Mouse (Mus musculus) limb, embryonic 15.5 days (tissue): Measurements from ENCODE around the gene Btbd19. TPM values are rescaled to one million over a fixed set of nuclear protein-coding genes. Genes with fewer than 3 reads are reported as not detected.

Experiments used
- ATAC-seq: fragments of 200-750 bp; cut with Nextera tagmentation; 2 replicates; pipeline ENCODE4 v1.8.0; 2017; ENCODE audit warnings: low read depth, moderate TSS enrichment; ENCODE audit not compliant: insufficient number of reproducible peaks, low FRiP score, low TSS enrichment
- H3K27ac ChIP-seq: fragments of 300-500 bp; sonication (generic); 2 replicates; pipeline ENCODE4 v1.5.1; 2015; ENCODE audit warnings: moderate library complexity, mild to moderate bottlenecking, inconsistent platforms
- H3K27me3 ChIP-seq: fragments of 300-500 bp; sonication (generic); 2 replicates; pipeline ENCODE4 v1.6.1; 2015; ENCODE audit warnings: inconsistent platforms
- H3K36me3 ChIP-seq: fragments of 300-500 bp; sonication (generic); 2 replicates; pipeline ENCODE4 v1.6.1; 2015; ENCODE audit warnings: inconsistent platforms
- H3K4me1 ChIP-seq: fragments of 300-500 bp; sonication (generic); 2 replicates; pipeline ENCODE4 v1.6.1; 2015; ENCODE audit warnings: inconsistent platforms
- H3K4me2 ChIP-seq: fragments of 300-500 bp; sonication (generic); 2 replicates; pipeline ENCODE4 v1.6.1; 2015; ENCODE audit warnings: mild to moderate bottlenecking, inconsistent platforms
- H3K4me3 ChIP-seq: fragments of 300-500 bp; sonication (generic); 2 replicates; pipeline ENCODE4 v1.5.1; 2015; ENCODE audit warnings: mild to moderate bottlenecking, inconsistent platforms
- H3K9ac ChIP-seq: fragments of 300-500 bp; sonication (generic); 2 replicates; pipeline ENCODE4 v1.6.1; 2015; ENCODE audit warnings: inconsistent platforms
- H3K9me3 ChIP-seq: fragments of 300-500 bp; sonication (generic); 2 replicates; pipeline ENCODE4 v1.6.1; 2016; ENCODE audit warnings: inconsistent platforms
- WGBS: fragments of 180-500 bp; shearing (Covaris S2); methylation state at CpG from one replicate; pipeline ENCODE4 v1.1.7; 2015; 5-methylcytosine and 5-hydroxymethylcytosine counted together
- polyA plus RNA-seq: library from polyadenylated mRNA; unstranded; fragments of >200 nt; fragmentation: Nextera tagmentation; extraction: Ambion mirVana; gene quantifications from 2 replicates; pipeline ENCODE4 v1.2.1, GENCODE M21; 2015

The Btbd19 gene
- polyA plus RNA-seq, 1 experiment from 2014 or later: 10.3 TPM

GRCm38 (mm10) chr4:117123546-117124217, 1.8 kb downstream of the Btbd19 start:
- Histone ChIP-seq H3K9me3 (no peaks in the 10 kb centered on the region), H3K4me1 (peaks cover 45% of the 10 kb centered on the region), H3K4me2 (no peak overlapping the region), H3K36me3 (peaks cover 8% of the 10 kb centered on the region), H3K4me3 (no peak overlapping the region), H3K27me3 (no peaks in the 10 kb centered on the region), H3K27ac (no peak overlapping the region), H3K9ac (no peak overlapping the region)
- WGBS: 76% methylated on average over 7 of the region's 9 CpGs
- no peak for ATAC-seq

- no peak for ATAC-seq
- no peak overlapping the region for H3K4me3 ChIP-seq
- H3K27me3 ChIP-seq: no peaks in the 10 kb centered on the region
- no peak overlapping the region for H3K9ac ChIP-seq
- no peaks in the 10 kb centered on the region for H3K36me3 ChIP-seq
- H3K4me2 ChIP-seq: no peak overlapping the region
- 69% methylated on average over 4 of the region's 4 CpGs for WGBS
- H3K4me1 ChIP-seq: peaks cover 45% of the 10 kb centered on the region
- H3K27ac ChIP-seq: no peak overlapping the region
- no peaks in the 10 kb centered on the region for H3K9me3 ChIP-seq
Measured at GRCm38 (mm10) chr4:117122209-117122608, 3.3 kb downstream of the Btbd19 start.

- Histone ChIP-seq H3K27ac (peak overlapping the region; percentile 89), H3K4me3 (peak overlapping the region; percentile 73), H3K9me3 (no peaks in the 10 kb centered on the region), H3K9ac (peak overlapping the region; percentile 62), H3K4me1 (peaks cover 34% of the 10 kb centered on the region), H3K36me3 (no peaks in the 10 kb centered on the region), H3K4me2 (peak overlapping the region; percentile 100), H3K27me3 (no peaks in the 10 kb centered on the region)
- WGBS: under 1% methylated on average over 69 of the region's 69 CpGs
- peak; percentile 85 for ATAC-seq
Measured at GRCm38 (mm10) chr4:117120445-117121414, 4.8 kb downstream of the Btbd19 start.

- peak overlapping the region; percentile 89 for H3K27ac ChIP-seq
- H3K9ac ChIP-seq: peak overlapping the region; percentile 57
- no peaks in the 10 kb centered on the region for H3K27me3 ChIP-seq
- WGBS: 6% methylated on average over 10 of the region's 10 CpGs
- peaks cover 27% of the 10 kb centered on the region for H3K4me1 ChIP-seq
- H3K36me3 ChIP-seq: peaks cover under 1% of the 10 kb centered on the region; the same call in 1 of the 2 replicates
- peak overlapping the region; percentile 73 for H3K4me3 ChIP-seq
- peak overlapping the region; percentile 100 for H3K4me2 ChIP-seq
- H3K9me3 ChIP-seq: no peaks in the 10 kb centered on the region
- ATAC-seq: no peak
Measured at GRCm38 (mm10) chr4:117120052-117120444, 5.5 kb downstream of the Btbd19 start.

GRCm38 (mm10) chr4:117119636-117120035, 5.9 kb downstream of the Btbd19 start:
- H3K4me2 ChIP-seq: peak overlapping the region; percentile 100
- H3K4me3 ChIP-seq: peak overlapping the region; percentile 73
- peak overlapping the region; percentile 89 for H3K27ac ChIP-seq
- WGBS: 68% methylated on average over 5 of the region's 5 CpGs
- no peaks in the 10 kb centered on the region for H3K27me3 ChIP-seq
- H3K9ac ChIP-seq: peak overlapping the region; percentile 57
- H3K36me3 ChIP-seq: peaks cover 5% of the 10 kb centered on the region; the same call in 1 of the 2 replicates
- H3K9me3 ChIP-seq: no peaks in the 10 kb centered on the region
- peaks cover 23% of the 10 kb centered on the region for H3K4me1 ChIP-seq
- no peak for ATAC-seq

GRCm38 (mm10) chr4:117117931-117118330, 7.6 kb downstream of the Btbd19 start:
- no peak for ATAC-seq
- H3K9me3 ChIP-seq: no peaks in the 10 kb centered on the region
- H3K9ac ChIP-seq: no peak overlapping the region
- H3K27ac ChIP-seq: no peak overlapping the region
- H3K27me3 ChIP-seq: no peaks in the 10 kb centered on the region
- peaks cover 15% of the 10 kb centered on the region for H3K4me1 ChIP-seq
- H3K36me3 ChIP-seq: peaks cover 11% of the 10 kb centered on the region; the same call in 1 of the 2 replicates
- 88% methylated on average over 7 of the region's 7 CpGs for WGBS
- no peak overlapping the region for H3K4me3 ChIP-seq
- no peak overlapping the region for H3K4me2 ChIP-seq

GRCm38 (mm10) chr4:117115592-117115991, 9.9 kb downstream of the Btbd19 start:
- no peak for ATAC-seq

GRCm38 (mm10) chr4:117113237-117113636, 12.3 kb downstream of the Btbd19 start:
- H3K4me2 ChIP-seq: no peak overlapping the region

More at GRCm38 (mm10) chr4:117115592-117115991, 9.9 kb downstream of the Btbd19 start:
- no peak overlapping the region for H3K9ac ChIP-seq
- H3K4me1 ChIP-seq: peaks cover 5% of the 10 kb centered on the region
- no peak overlapping the region for H3K4me2 ChIP-seq
- H3K4me3 ChIP-seq: no peak overlapping the region
- H3K27me3 ChIP-seq: no peaks in the 10 kb centered on the region
- no peaks in the 10 kb centered on the region for H3K9me3 ChIP-seq
- H3K36me3 ChIP-seq: peaks cover 29% of the 10 kb centered on the region
- no peak overlapping the region for H3K27ac ChIP-seq
- 72% methylated on average over 5 of the region's 5 CpGs for WGBS

GRCm38 (mm10) chr4:117110985-117111384, 14.5 kb downstream of the Btbd19 start:
- Histone ChIP-seq H3K4me1 (no peaks in the 10 kb centered on the region), H3K9me3 (no peaks in the 10 kb centered on the region), H3K27me3 (no peaks in the 10 kb centered on the region), H3K9ac (no peak overlapping the region), H3K4me3 (no peak overlapping the region), H3K4me2 (no peak overlapping the region), H3K27ac (no peak overlapping the region), H3K36me3 (peaks cover 63% of the 10 kb centered on the region)
- ATAC-seq: no peak
- WGBS: 90% methylated on average over 11 of the region's 11 CpGs

More at GRCm38 (mm10) chr4:117113237-117113636, 12.3 kb downstream of the Btbd19 start:
- ATAC-seq: no peak
- Histone ChIP-seq H3K27ac (no peak overlapping the region), H3K9me3 (no peaks in the 10 kb centered on the region), H3K4me1 (no peaks in the 10 kb centered on the region), H3K9ac (no peak overlapping the region), H3K4me3 (no peak overlapping the region), H3K27me3 (no peaks in the 10 kb centered on the region), H3K36me3 (peaks cover 51% of the 10 kb centered on the region)
- WGBS: 90% methylated on average over 1 of the region's 1 CpGs

- H3K36me3 ChIP-seq: peaks cover 63% of the 10 kb centered on the region
- H3K27me3 ChIP-seq: no peaks in the 10 kb centered on the region
- peaks cover 1% of the 10 kb centered on the region for H3K4me1 ChIP-seq
- no peak overlapping the region for H3K4me2 ChIP-seq
- ATAC-seq: no peak
- H3K9ac ChIP-seq: no peak overlapping the region
- no peaks in the 10 kb centered on the region for H3K9me3 ChIP-seq
- no peak overlapping the region for H3K4me3 ChIP-seq
- H3K27ac ChIP-seq: no peak overlapping the region
- 88% methylated on average over 13 of the region's 13 CpGs for WGBS
Measured at GRCm38 (mm10) chr4:117110249-117110648, 15.3 kb downstream of the Btbd19 start.

- H3K4me3 ChIP-seq: no peak overlapping the region
- H3K4me1 ChIP-seq: peaks cover 8% of the 10 kb centered on the region
- H3K27ac ChIP-seq: no peak overlapping the region
- no peaks in the 10 kb centered on the region for H3K27me3 ChIP-seq
- peaks cover 55% of the 10 kb centered on the region for H3K36me3 ChIP-seq
- no peaks in the 10 kb centered on the region for H3K9me3 ChIP-seq
- WGBS: 94% methylated on average over 25 of the region's 25 CpGs
- no peak overlapping the region for H3K4me2 ChIP-seq
- no peak for ATAC-seq
- H3K9ac ChIP-seq: no peak overlapping the region
Measured at GRCm38 (mm10) chr4:117109330-117109729, 16.2 kb downstream of the Btbd19 start.

- whole genome bisulfite sequencing: 90% methylated on average over 6 of the region's 6 CpGs
- H3K4me1 ChIP-seq: peaks cover 8% of the 10 kb centered on the region
- H3K27ac ChIP-seq: no peak overlapping the region
- no peak overlapping the region for H3K4me2 ChIP-seq
- H3K27me3 ChIP-seq: no peaks in the 10 kb centered on the region
- H3K36me3 ChIP-seq: peaks cover 52% of the 10 kb centered on the region
- no peak for ATAC-seq
- H3K9ac ChIP-seq: no peak overlapping the region
- H3K9me3 ChIP-seq: no peaks in the 10 kb centered on the region
- no peak overlapping the region for H3K4me3 ChIP-seq
Measured at GRCm38 (mm10) chr4:117108524-117108849, 17.0 kb downstream of the Btbd19 start.
